Mouse (Mus musculus): ENCODE measurements around the gene Nans. TPM values are rescaled to one million over a fixed set of nuclear protein-coding genes. Genes with fewer than 3 reads are reported as not detected.

Nans gene
- polyA plus RNA-seq, 1 experiment = 43.4 TPM

GRCm38 (mm10) chr4:46541707-46542106 is 52.7 kb downstream of the Nans start:
- TF ChIP-seq CTCF (IDR thresholded peaks at IDR 0.05; ENCODE audit: low read depth, low read length) (no peak), POLR2A (IDR thresholded peaks at IDR 0.05; ENCODE audit: borderline replicate concordance, low read depth, low read length) (no peak)
- Histone ChIP-seq H3K4me1 (ENCODE audit: control insufficient read depth, insufficient read depth, low read length) (no peaks in the 10 kb centered on the region), H3K4me3 (ENCODE audit: insufficient read depth, low read length) (no peak overlapping the region), H3K27ac (ENCODE audit: insufficient read depth, low read depth, low read length) (no peak overlapping the region)

- no peak overlapping the region for H3K27ac ChIP-seq (ENCODE audit: insufficient read depth, low read depth, low read length)
- no peak for TF ChIP-seq POLR2A (IDR thresholded peaks at IDR 0.05; ENCODE audit: borderline replicate concordance, low read depth, low read length)
- TF ChIP-seq CTCF (IDR thresholded peaks at IDR 0.05; ENCODE audit: low read depth, low read length) = no peak
Measured at GRCm38 (mm10) chr4:46543366-46544050, 54.5 kb downstream of the Nans start.

DNA sequence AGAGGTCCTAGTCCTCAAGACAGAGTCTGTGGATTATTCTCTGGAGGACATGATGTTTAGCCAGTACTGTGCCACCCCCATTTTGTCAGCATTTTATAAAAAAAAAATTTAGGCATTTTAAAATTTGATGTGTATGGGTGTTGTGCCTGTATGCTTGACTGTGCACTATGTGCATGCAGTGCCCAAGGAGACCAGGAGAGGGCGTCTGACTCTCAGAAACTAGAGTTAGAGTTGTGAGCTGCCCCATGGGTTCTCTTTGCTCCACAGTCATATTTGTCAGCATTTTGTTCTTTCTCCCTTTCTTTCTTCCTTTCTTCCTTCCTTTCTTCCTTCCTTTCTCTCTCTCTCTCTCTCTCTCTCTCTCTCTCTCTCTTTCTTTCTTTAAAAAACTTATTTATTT is 55.3 kb downstream of the Nans start:
- H3K27ac ChIP-seq (ENCODE audit: insufficient read depth, low read depth, low read length) = no peak overlapping the region
- no peak overlapping the region for H3K4me3 ChIP-seq (ENCODE audit: insufficient read depth, low read length)
- TF ChIP-seq POLR2A (IDR thresholded peaks at IDR 0.05; ENCODE audit: borderline replicate concordance, low read depth, low read length) (no peak), CTCF (IDR thresholded peaks at IDR 0.05; ENCODE audit: low read depth, low read length) (peak; percentile 60; the same call in 1 of the 2 replicates)
- no peaks in the 10 kb centered on the region for H3K4me1 ChIP-seq (ENCODE audit: control insufficient read depth, insufficient read depth, low read length)

More at GRCm38 (mm10) chr4:46543366-46544050, 54.5 kb downstream of the Nans start:
- H3K4me1 ChIP-seq (ENCODE audit: control insufficient read depth, insufficient read depth, low read length) = no peaks in the 10 kb centered on the region
- H3K4me3 ChIP-seq (ENCODE audit: insufficient read depth, low read length) = no peak overlapping the region

DNA sequence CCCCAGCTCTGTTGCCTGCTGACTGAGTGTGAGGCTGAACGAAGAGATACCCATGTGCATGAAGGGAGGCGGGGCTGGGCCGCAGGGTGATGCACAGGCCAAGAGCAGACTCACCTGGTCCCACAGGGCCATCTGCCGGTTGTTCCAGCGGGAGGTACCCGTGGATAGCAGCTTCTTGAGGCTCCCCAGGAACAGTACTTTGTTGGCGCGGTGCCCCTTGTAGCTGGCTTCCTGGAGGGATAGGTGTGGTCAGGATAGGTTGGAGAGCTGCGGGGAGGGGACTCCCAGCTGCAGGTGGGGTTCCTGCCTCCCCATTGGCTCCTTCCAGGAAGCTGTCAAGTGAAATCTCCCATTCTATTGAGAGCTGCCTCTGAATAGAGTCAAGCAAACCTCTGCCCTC is 56.5 kb downstream of the Nans start:
- TF ChIP-seq CTCF (IDR thresholded peaks at IDR 0.05; ENCODE audit: low read depth, low read length) (no peak), POLR2A (IDR thresholded peaks at IDR 0.05; ENCODE audit: borderline replicate concordance, low read depth, low read length) (no peak)
- Histone ChIP-seq H3K27ac (ENCODE audit: insufficient read depth, low read depth, low read length) (no peak overlapping the region), H3K4me1 (ENCODE audit: control insufficient read depth, insufficient read depth, low read length) (peaks cover 9% of the 10 kb centered on the region), H3K4me3 (ENCODE audit: insufficient read depth, low read length) (no peak overlapping the region)

DNA sequence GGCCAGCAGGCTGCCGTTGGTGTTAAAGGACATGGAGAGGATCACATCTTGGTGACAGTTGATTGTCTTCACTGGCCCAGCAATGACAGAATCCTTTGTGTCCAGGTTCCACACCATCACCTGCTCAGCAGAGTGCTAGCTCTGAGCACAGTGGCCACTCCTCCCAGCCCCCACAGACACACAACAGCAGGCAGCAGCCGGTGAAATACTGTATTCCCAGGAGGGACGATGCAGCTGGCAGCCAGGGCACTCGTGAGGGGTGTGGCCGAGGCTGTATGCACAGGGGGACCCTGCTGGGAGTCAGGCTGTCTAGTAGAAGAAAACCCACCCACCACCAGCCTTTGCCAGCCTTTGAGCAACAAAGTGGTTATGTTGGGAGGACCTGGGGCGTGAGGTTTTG is 57.7 kb downstream of the Nans start:
- no peak overlapping the region for H3K27ac ChIP-seq (ENCODE audit: insufficient read depth, low read depth, low read length)
- no peak for TF ChIP-seq CTCF (IDR thresholded peaks at IDR 0.05; ENCODE audit: low read depth, low read length)
- TF ChIP-seq POLR2A (IDR thresholded peaks at IDR 0.05; ENCODE audit: borderline replicate concordance, low read depth, low read length) = no peak
- H3K4me1 ChIP-seq (ENCODE audit: control insufficient read depth, insufficient read depth, low read length) = peaks cover 14% of the 10 kb centered on the region
- no peak overlapping the region for H3K4me3 ChIP-seq (ENCODE audit: insufficient read depth, low read length)

- H3K27ac ChIP-seq (ENCODE audit: insufficient read depth, low read depth, low read length) = no peak overlapping the region
- H3K4me1 ChIP-seq (ENCODE audit: control insufficient read depth, insufficient read depth, low read length) = peaks cover 35% of the 10 kb centered on the region
- no peak overlapping the region for H3K4me3 ChIP-seq (ENCODE audit: insufficient read depth, low read length)
- TF ChIP-seq POLR2A (IDR thresholded peaks at IDR 0.05; ENCODE audit: borderline replicate concordance, low read depth, low read length) (no peak), CTCF (IDR thresholded peaks at IDR 0.05; ENCODE audit: low read depth, low read length) (no peak)
Measured at GRCm38 (mm10) chr4:46549979-46550378, 60.9 kb downstream of the Nans start.

DNA sequence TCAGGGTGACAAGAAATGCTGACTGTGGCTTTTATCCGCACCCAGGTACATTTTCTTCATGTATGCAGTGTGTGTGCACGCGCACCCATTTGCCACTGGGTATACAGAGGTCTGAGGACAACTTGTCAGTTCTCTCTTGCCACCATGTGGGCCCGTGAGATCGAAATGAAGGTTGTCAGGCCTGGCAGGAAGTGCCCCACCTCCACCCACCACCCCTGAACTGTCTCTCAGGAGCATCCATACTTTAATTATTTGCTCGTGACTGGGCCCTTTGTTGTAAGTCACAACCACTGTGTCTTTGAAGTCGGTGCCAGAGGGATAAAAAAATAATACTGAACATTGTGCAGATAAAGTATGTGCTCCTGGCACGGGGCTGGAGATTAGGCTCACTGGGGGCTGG is 61.4 kb downstream of the Nans start:
- no peak for TF ChIP-seq POLR2A (IDR thresholded peaks at IDR 0.05; ENCODE audit: borderline replicate concordance, low read depth, low read length)
- Histone ChIP-seq H3K4me1 (ENCODE audit: control insufficient read depth, insufficient read depth, low read length) (peaks cover 38% of the 10 kb centered on the region), H3K4me3 (ENCODE audit: insufficient read depth, low read length) (no peak overlapping the region), H3K27ac (ENCODE audit: insufficient read depth, low read depth, low read length) (no peak overlapping the region)

Other genes starting within 250 kb of the Nans start
- gene Foxe1, start 145.6 kb upstream of the Nans start, polyA plus RNA-seq (2012; ENCODE audit: insufficient read depth, insufficient read length, missing spikeins) = not detected in 2 replicates
- gene Trmo, start 99.8 kb upstream of the Nans start, polyA plus RNA-seq (2012; ENCODE audit: insufficient read depth, insufficient read length, missing spikeins) = 4.2 and 5.7 TPM in 2 replicates
- not detected in 2 replicates for gene Hemgn, start 75.7 kb upstream of the Nans start, polyA plus RNA-seq (2012; ENCODE audit: insufficient read depth, insufficient read length, missing spikeins)
- 204 and 219 TPM in 2 replicates for gene Anp32b, start 38.3 kb upstream of the Nans start, polyA plus RNA-seq (2012; ENCODE audit: insufficient read depth, insufficient read length, missing spikeins)
- 41.5 and 58.1 TPM in 2 replicates for gene Trim14, start 46.9 kb downstream of the Nans start, polyA plus RNA-seq (2012; ENCODE audit: insufficient read depth, insufficient read length, missing spikeins)
- 53.0 and 59.7 TPM in 2 replicates for gene Coro2a, start 113.0 kb downstream of the Nans start, polyA plus RNA-seq (2012; ENCODE audit: insufficient read depth, insufficient read length, missing spikeins)
- gene Tbc1d2, start 161.0 kb downstream of the Nans start, polyA plus RNA-seq (2012; ENCODE audit: insufficient read depth, insufficient read length, missing spikeins) = 2.9 and 3.3 TPM in 2 replicates

Data from bone marrow macrophage, adult 2 months (primary cell).